Mouse (Mus musculus) thymus, adult 18-20 months (tissue): ENCODE data around the gene Fam78a.

Experiments used
- DNase-seq, 2 experiments: peaks; one replicate each; pipeline ENCODE4 v3.0.0; 2022; ENCODE audit warnings: mixed read lengths in 2 of 2

Fam78a gene

DNA sequence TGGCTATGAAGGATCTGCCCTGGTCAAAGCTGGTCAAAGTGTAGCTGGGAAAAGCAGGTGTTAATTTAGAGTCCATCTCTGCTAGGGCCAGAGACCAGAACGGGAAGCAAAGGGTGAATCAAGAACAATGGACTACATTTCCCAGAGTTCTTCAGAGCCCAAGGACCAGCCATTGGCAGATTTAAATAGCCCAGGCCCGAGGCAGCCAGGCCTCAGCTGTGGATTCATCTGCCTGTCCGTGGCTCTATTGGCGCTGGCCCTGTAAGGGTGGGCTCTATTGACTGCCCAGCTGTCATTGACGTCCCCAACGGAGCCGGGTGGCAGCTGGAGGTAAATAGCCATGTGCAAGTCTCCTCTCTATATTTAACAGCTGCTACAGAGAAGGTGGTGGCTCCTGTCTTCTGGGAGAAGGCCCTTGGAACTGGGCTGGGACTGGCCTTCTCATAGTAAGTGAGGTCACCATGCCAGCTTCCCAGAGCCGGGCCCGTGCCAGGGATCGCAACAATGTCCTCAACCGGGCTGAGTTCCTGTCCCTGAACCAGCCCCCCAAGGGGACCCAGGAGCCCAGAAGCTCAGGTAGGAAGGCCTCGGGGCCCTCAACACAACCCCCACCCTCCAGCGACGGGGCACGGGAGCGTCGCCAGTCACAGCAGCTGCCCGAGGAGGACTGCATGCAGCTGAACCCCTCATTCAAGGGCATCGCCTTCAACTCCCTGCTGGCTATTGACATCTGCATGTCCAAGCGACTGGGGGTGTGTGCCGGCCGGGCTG, 10.9 kb upstream of the Fam78a start, which contains the start of gene Plpp7:
Gene Plpp7, plus strand, starts transcription at position 178 of the 771 bp plus-strand sequence.
- no peak for DNase-seq

DNA sequence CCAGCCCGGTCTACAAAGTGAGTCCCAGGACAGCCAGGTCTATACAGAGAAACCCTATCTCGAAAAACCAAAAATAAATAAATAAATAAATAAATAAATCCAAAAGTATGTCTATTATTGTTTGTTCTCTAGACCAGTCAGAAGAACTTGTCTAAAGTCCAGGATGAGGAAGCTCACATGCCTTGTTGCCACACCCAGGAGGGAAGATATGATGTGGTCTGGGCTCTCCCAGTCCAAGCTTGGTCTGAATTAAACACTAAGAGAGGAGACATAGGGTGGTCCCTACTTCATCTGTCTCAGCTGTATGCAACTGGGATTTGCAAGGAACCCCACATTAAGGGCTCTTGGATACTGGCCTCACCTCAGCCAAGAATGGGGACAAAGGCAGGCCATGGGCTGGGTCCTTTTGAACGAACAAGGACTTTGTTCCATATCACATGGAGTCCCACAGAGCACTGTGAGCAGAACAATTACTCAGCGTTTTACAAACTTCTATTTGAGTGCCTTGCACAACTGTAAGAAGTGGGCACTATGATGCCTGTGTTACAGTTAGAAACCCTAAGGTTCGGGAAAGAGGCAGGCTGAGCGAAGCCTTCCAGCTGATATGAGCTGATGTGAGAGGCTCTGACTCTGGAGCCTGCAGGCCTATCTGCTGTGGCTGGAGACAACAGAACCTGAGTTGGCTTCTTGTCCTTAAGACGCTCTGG, 9.5 kb upstream of the Fam78a start:
- no peak for DNase-seq

DNA sequence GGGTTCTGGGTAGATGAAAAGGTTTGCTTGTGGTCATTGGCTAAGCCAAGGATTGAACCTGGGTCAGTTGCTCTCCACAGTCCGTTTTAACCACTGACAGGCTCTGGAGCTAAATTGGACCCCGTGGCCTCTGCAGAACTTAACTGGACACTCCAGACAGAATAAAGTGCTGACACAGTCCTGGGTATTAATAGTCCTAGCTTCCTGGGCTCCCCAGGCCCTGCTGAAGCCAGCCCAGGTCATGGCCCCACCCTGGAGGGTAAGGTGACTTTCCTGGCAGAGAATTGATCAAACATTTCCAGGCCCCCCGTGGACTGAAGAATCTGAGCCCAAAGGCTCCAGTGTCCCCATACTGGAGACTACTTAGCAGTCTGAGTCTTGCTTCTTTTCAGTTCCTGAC, 7.3 kb upstream of the Fam78a start:
- no peak for DNase-seq

DNA sequence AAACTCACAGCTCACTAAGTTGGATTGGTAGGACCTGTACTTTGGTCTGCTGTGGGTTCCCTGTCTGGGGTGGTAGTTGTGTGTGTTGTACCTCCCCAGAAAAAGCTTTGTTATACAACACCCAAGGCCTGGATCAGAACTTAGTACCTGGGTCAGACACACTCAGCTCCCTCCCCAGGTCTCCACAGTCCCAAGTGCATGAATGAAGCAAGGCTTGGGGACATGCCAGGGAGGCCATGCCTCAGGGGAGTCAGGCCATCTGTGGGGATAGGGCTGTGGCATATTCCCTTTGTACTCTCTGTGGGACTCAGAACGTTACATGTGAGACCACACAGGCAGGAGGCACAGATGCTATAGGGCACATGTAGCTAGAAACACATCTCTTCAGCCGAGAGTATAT, 5.5 kb upstream of the Fam78a start:
- DNase-seq = no peak

DNA sequence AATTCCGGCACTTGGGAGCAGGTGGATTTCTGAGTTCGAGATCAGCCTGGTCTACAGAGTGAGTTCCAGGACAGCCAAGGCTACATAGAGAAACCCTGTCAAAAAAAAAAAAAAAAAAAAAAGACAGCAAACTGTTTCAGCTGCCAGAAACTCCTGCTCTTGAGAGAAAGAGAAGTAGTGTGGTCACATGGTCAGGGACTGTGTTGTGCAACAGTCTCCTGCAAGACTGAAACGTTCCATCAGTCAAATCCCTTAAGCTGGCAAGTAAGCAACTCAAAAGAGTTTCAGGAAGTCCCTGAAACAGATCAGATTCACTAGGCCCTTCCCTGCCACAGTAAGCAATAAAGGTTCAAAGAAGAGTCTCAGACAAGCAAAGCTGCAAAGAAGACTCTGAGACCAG, 4.9 kb upstream of the Fam78a start:
- no peak for DNase-seq

DNA sequence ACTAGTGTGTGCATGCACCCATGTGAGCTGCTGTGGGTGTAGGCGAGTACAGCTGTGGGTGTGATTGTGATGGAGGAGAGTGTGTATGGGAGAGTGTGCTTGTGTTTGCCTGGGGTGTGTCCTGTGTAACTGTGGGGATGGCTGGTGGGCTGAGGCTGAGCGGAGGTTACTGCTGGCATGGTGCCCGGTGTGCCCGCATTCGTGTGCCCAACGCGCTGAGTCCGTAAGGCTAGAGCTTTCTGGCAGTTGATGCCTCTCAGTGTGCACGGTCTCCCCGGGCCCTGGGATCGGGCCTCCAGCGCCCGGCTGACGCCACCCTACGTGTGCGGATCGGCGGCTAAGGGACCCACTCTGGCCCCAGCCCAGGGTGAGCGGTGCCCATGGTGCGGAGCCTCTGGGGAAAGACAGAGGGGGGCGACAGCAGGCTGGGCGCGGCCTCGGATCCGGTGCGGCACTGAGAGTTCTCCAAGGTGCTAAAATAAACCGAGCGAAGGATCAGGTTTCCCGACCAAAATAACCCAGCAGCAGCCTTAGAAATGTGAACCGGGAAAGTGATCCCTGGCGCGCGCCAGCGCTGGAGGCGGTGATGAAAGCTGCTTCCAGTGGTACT, 3.8 kb upstream of the Fam78a start:
- no peak for DNase-seq

DNA sequence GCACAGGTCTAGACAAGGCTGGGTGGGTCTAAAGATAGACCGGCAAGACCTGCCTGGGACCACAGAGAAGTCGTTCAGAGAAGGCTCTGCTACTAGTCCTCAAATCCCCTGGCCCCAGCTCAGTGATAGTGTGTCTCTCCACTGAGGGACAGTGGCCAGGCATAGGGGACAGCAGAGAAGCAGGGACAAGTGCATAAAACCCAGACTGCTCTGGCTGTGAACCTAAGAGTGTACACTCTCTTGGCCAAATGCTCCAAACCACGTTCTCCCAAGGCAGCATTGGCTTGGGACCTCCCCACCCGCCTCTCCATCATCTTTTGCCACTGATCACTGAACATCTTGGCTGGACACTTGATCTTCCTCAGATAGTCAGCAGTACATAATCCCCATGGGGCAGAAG, 2.9 kb upstream of the Fam78a start:
- no peak for DNase-seq

DNA sequence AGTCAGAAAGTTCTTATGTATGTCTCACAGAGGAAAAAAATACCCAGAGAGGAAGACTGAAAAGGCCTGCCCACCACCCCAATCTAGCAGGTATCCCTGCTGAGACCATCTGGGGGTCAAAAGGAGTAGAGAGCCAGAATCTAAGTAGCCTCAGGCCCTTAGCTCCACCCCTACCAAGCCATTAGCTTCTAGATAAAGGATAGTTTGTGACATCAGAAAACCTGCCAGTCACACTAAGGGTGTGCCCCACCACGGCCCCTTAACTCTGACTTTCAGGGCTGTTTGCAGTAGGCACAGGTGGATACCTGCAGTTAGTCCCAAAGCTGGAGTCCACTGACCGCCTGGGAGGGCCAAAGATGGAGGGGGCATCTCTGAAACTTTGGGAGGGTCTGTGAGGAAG, 574 bp upstream of the Fam78a start:
- peak in 1 of 2 experiments; percentile 34 for DNase-seq

DNA sequence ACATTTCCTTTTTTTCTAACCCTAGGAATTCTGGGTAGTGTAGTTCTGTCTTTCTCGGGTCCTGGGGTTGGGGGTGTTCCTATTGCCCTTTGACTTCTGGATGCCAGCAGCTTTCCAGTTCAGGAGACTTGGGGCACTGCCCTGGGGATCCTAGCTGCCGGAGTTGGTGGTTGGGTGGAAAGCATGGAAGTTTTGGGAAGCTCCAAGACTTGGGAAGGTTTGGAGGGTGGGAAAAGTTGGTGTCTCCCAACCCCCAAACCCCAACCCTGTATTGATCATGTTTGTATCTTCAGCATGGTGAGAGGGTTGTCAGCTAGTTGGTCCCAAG, 179 bp upstream of the Fam78a start:
- DNase-seq = no peak

DNA sequence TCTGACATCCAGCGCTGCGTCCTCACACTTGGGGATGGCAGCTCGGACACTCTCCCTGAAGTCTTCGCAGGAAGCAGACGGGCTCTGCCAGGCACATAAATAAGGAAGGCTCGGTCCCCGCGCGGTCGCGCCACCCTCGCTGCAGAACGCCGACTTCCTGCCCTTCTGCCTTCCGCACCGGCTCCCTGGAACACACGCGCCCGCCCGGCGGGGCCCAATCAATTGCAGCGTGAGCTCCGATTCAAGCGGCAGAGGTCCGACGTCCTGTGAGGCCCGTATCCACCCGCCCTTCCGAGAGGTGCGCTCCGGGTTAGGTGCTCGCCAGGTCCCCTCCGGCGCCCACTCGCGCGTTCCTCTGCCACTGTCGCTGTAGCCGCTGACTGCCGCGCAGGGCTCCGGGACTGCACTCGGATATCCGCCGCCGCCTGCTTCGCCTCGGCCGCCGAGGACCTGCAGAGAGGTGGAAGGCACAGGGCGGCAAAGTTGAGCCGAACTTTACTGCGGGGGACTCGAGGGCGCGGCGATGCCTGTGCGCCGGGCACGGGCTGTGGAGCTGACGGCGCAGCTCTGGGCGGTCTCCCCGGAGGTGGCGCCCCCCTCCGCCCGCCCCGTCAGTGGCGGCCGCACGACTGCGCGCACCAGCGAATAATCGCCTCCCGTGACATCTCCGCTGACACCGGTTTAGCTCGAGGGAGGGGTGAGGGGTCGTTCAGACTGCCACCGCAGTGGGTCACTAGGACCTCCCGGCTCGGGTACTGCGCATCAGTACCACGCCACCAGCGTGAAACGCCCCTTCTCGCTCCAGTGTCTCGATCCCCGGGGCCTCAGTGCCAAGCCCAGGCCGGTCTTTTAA, 1.3 kb downstream of the Fam78a start:
- DNase-seq = peak; percentile 74 to 78

DNA sequence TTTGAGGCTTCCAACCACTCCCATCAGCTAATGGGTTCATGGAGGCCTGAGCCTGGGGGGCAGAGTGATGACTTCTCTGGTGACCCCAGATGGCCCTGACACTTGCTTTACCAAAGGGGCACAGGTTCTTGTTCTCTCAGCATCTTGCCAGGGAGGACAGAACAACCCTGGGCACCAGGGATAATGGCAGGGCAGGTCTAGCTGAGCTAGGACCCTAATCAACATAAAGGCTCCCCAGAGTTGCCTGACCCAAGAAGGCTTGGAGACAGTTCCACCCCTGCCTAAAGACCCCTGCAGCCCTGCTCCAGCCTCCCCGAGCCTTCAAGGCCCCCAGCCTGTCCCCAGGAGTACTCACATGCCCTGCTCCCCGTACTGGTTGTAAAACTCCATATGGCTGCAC, 2.4 kb downstream of the Fam78a start:
- peak in 1 of 2 experiments; percentile 29 for DNase-seq

DNA sequence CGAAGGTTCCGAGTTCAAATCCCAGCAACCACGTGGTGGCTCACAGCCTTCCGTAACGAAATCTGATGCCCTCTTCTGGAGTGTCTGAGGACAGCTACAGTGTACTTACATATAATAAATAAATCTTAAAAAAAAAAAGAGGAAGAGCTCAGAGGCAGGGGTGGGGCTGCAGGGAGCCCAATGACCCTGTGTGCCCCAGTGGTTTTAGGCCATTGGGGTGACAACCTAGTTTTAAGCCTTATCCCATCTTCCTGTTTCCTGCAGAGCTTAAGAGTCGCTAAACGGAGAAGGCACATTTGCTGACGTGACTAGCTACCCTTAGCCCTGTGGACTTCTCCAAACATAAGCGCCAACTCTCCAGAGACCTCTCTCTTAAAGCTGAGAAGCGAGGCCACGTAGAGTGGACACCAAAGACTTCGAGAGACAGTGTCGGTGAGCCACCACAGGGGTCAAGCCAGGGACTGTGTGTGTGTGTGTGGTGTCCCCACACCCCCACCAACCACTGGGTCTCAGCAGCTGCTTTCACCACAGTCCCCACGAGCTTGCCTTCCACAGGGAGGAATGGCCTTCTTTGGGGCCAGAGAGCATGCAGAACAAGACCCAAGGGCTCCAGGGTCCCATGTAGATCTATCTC, 3.2 kb downstream of the Fam78a start:
- DNase-seq = no peak

DNA sequence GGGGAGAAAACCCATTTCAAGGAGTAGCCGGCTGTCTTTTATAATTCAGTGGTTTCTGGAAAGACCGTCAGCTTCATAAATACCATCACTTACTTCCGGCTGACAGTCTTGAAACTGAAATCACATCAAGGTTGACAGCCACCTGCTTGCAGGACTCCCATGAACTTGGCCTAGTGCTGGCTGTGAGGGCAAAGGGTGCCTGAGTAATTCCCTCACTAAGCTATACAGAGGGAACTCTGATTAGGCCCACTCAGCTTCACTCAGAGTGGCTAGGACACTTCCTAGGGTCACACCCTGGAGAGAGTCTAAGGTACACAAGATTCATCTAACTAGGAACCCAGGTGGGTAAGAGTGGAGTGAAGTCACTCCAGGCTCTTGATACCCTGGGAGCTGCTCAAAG, 4.0 kb downstream of the Fam78a start:
- DNase-seq = peak; percentile 23 to 46

DNA sequence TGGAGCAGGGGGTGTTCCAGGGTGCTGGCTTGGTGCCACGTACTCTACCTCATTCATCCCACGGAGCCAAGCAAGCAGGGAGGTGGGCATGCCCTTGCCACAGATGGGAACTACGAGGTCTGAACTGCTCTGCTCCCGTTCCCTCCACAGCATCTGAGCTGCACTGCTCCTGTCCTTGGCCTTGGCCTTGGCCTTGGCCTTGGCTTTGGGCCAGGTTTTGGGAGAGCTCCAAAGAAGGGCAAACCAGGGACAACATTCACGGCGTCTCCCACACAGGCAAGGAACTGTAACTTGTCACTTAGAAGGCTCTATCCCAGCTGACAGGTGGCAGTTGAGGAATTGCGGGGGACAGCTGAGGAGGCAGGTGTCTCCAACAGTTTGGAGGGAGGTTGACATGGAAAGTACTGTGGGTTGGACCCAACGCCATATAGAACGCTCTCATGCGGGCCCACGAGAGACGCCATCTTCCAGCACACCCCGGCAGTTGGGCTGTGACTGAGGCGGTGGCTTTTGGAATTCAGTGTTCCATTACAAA, 5.4 kb downstream of the Fam78a start:
- peak; percentile 27 to 40 for DNase-seq

DNA sequence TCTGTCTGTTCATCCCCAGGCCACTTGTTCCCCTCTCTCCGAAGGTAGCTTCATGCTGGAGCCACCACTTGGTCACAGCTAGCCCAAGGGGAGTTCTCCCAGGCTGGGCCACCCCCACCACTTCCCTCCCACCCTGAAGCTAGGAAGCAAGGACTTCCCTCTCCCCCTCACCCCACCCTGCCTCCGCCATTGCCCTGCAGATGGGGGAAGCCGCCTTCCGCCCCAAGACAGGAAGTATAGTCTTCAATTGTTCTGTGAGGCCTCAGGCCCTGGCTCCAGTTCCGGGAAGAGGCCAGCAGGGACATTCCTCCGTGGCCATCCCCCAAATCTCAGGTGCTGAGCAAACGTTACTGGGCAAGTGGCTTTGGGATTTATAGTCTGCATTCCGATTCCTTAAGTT, 6.1 kb downstream of the Fam78a start:
- peak; percentile 81 to 85 for DNase-seq

DNA sequence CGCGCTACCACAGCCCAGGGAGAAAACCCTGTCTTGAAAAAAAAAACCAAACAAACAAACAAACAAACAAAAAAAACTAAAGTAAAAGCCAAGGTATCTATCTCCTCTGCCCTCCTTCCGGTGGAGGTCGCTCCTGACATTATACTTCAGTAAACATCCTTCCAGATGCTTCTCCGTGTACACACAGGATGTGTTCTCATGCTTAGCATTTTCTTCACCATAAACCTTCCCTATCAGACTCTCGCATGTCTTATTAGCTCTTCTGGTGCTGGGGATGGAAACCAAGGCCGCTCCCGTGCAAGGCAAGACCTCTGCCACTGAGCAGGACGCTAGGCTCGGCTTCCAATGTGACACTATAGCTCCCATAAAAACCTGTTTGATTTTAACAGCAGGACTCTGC, 6.9 kb downstream of the Fam78a start:
- DNase-seq = peak in 1 of 2 experiments; percentile 25

DNA sequence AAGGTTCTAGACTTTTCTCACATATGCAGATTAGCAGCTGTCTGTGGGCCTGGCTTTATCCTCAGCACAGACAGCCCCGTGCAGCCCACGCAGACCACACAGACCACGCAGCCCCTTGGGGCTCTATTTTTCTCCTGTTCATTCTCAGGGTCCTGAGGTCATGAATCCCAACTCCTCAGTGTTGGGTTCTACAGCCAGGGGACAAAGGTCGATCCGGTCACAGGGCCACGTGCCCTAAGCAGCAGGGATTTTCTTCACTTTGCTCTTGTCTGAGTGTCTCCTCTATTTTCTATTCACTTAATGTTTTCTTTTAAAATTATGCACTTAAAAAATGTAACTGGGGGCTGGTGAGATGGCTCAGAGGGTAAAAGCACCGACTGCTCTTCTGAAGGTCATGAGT, 9.3 kb downstream of the Fam78a start:
- DNase-seq = peak in 1 of 2 experiments; percentile 5

DNA sequence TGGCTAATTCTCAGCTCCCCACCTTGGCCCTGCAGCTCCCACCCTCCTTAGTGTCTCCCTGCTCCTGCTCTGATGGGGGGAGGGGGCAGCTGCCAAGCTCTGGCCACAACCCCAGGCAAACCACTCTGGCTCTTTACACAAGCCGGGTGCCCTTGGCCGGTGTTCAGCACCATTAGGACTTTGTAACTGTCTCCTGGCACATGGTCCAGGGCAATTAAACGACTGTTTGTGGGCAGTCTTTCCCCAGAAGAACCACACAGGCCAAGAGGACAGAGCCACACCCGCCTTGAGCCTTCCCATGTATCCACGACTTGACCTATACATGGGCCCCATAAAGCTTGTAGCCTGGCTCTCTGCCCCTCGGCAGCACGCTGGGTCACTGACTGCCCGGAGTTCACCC, 10.3 kb downstream of the Fam78a start:
- peak in 1 of 2 experiments; percentile 5 for DNase-seq

DNA sequence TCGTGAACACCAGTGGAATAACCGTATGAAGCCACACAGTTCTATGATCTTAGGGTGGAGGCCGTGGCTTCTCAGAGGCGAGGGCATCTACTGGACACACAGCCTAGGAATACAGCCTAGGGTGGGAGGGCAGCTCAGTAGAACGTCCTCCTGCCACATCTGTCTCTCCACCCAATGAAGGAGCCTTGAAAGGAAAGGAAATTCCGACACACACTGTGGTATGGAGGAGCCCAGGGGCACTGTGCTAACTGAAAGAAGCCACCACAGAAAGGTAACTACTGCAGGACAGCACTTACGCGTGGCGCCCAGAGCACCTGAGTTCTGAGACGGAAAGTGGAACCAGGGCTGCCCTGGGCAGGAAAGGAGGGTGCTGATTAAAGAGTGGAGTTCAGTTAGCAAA, 13.9 kb downstream of the Fam78a start:
- no peak for DNase-seq

DNA sequence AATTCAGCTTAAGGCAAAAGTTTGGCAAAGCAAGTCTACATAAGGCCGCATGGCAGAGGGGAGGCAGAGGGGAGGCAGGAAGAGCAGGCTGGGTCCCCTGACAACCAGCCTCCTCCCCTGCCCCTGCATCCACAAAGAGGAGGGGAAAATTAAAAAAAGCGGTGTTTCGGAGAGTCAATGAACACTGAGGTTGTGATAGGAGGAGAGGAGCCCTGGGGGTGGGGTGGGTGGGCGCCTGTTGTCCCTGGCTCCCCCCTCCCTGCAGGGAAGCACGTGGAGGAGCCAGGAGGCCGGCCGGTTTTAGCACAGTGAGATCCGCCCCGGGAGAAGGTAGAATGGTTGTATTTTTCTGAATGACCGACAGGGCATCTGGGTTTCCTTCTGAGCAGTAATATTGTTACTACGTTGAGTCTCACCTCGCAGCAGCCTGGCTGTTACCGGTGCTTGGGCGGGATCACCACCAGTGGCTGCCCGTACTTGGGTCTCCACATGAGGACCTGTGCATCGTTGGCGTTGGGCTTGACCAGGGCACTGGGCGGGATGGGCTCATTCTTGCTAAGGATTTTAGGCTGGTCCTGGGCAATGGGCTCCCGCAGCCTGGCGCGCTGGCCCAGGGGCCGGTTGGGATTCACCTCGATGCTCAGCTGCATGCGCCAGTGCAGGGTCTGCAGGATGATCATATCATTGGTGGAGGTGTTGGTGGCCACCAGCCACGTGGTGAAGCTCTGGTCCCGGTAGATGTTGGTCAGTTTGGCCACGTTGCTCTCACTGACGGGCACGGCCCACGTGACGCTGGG, 15.6 kb downstream of the Fam78a start:
- peak in 1 of 2 experiments; percentile 18 for DNase-seq

DNA sequence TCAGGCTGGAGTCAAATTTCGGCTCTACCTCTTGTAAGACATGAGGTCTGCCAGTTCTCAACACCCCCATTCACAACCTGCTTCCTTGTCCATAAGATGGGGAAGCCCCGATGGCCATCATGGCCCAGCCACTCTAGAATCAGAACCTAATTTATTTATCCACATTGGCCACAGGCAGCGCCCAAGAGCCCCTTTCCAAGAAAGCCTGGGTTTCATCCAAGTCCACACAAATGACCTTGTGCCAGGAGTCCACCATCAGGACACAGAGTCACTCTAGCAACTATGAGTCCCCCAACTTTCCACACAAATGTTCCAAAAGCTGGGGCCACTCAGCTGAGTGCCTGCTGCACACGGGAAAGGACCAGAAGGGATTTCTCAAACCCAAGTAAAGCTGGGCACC, 18.7 kb downstream of the Fam78a start:
- no peak for DNase-seq
